Mouse (Mus musculus) 3134 (cell line): ENCODE data around the gene Negr1.

Source experiments
- DNase-seq: peaks from one replicate; pipeline ENCODE4 v3.0.0-alpha.2; 2011; ENCODE audit warnings: low spot score; ENCODE audit not compliant: insufficient read length; ENCODE audit errors: extremely low read depth

The Negr1 gene

GRCm38 (mm10) chr3:157321081-157321573 is 759.5 kb downstream of the Negr1 start:
- DNase-seq = no peak

GRCm38 (mm10) chr3:157321834-157322233 is 760.2 kb downstream of the Negr1 start:
- no peak for DNase-seq

GRCm38 (mm10) chr3:157334169-157334568 is 772.6 kb downstream of the Negr1 start:
- DNase-seq = no peak

- DNase-seq = no peak
These were observed 787.9 kb downstream of the Negr1 start for GRCm38 (mm10) chr3:157349480-157349879.

- peak; percentile 1 for DNase-seq
These were observed 797.3 kb downstream of the Negr1 start for GRCm38 (mm10) chr3:157358905-157359304.

GRCm38 (mm10) chr3:157359840-157360239 is 798.2 kb downstream of the Negr1 start:
- DNase-seq = no peak
